Mouse (Mus musculus): Measurements from ENCODE around the gene Gtf3c4. TPM values are rescaled to one million over a fixed set of nuclear protein-coding genes. Genes with fewer than 3 reads are reported as not detected.

Gtf3c4 gene
- 17.2 and 18.2 TPM in 2 replicates for polyA plus RNA-seq (2015; fragmentation: Nextera tagmentation; extraction: Ambion mirVana)

DNA sequence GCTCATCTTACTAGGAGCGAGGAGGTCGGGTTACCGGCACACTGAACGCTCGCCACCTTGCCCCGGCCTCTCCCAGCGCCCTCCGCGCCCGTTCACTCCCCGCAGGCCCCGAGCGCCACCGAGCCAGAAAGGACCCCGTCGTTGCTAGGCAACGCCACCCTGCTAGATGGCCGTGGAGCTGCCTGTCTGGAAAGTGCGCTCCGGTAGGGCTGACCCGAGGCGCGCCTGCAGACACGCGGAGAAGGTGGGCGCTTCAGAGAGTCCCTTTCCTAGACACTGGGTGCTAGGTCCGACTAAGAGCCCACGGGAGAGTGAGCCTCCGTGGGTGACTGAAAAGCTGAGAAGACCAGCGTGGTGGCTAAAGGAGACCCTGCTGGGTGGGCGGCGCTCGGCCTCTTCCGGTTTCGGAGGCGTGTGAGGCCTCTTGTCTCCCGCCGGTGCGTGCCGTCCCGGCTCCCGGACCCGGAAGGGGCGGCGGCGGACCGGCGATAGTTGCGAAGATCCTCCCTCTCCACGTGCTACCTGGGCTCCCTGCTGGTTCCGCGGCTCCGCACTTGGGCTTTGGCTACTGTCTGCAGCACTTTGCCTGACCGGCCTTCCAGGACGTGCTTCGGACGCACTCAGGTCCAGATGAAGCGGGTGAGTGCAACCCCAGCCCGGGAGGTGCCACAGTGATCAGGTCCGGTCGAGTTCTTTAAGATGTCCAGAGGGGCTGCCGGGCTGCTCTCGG is at the start of gene Gtf3c4, which contains the start of gene Ddx31:
Gene Gtf3c4, minus strand, starts transcription at position 139 of the 730 bp plus-strand sequence.
Gene Ddx31, plus strand, starts transcription at position 185 of the 730 bp plus-strand sequence.
- ATAC-seq (ENCODE audit: insufficient number of reproducible peaks, insufficient read depth, low FRiP score, low TSS enrichment, low read depth), result peak; percentile 90
- peak within 1 kb of the TSS; percentile 98 for H3K4me3 ChIP-seq
- H3K9me3 ChIP-seq, result no peaks in the 10 kb centered on the region
- H3K4me2 ChIP-seq, result peak within 1 kb of the TSS; percentile 90
- H3K27ac ChIP-seq, result peak within 1 kb of the TSS; percentile 86
- under 1% methylated on average over 61 of the region's 63 CpGs for WGBS
- peaks cover 37% of the 10 kb centered on the region for H3K4me1 ChIP-seq
- no peaks in the 10 kb centered on the region for H3K27me3 ChIP-seq
- H3K36me3 ChIP-seq, result peaks cover 8% of the 10 kb centered on the region
- peak within 1 kb of the TSS; percentile 95 for H3K9ac ChIP-seq

DNA sequence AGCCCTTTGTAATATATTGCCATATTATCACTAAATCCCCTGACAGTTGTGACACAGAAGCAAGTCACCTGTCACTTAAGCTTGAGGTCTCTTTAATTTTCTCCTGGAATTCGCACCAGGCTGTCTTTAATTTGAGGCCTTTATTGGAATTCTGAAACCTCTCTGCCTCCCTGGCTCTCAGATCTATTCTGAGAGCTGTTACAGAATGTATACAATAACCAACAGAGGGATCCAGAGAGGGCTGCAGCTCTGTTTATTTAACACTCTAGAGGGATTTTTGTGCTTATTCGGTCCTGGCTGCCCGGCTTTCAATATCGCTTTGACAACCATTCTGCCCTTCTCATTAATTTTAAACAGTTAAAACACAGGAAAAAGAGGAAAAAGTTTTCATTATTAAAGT is 44.8 kb upstream of the Gtf3c4 start:
- no peak for ATAC-seq (ENCODE audit: insufficient number of reproducible peaks, insufficient read depth, low FRiP score, low TSS enrichment, low read depth)
- Histone ChIP-seq H3K27me3 (no peaks in the 10 kb centered on the region), H3K9ac (no peak overlapping the region), H3K4me3 (no peak overlapping the region), H3K9me3 (no peaks in the 10 kb centered on the region), H3K4me2 (no peak overlapping the region), H3K36me3 (peaks cover 69% of the 10 kb centered on the region), H3K27ac (no peak overlapping the region), H3K4me1 (no peaks in the 10 kb centered on the region)
- WGBS, result 79% methylated on average over 4 of the region's 4 CpGs

GRCm38 (mm10) chr2:28882826-28883485 is 42.8 kb upstream of the Gtf3c4 start:
- Histone ChIP-seq H3K27me3 (no peaks in the 10 kb centered on the region), H3K4me2 (no peak overlapping the region), H3K4me3 (no peak overlapping the region), H3K4me1 (no peaks in the 10 kb centered on the region), H3K9me3 (no peaks in the 10 kb centered on the region), H3K9ac (no peak overlapping the region), H3K27ac (no peak overlapping the region), H3K36me3 (peaks cover 65% of the 10 kb centered on the region)
- 77% methylated on average over 6 of the region's 6 CpGs for WGBS
- ATAC-seq (ENCODE audit: insufficient number of reproducible peaks, insufficient read depth, low FRiP score, low TSS enrichment, low read depth), result no peak

DNA sequence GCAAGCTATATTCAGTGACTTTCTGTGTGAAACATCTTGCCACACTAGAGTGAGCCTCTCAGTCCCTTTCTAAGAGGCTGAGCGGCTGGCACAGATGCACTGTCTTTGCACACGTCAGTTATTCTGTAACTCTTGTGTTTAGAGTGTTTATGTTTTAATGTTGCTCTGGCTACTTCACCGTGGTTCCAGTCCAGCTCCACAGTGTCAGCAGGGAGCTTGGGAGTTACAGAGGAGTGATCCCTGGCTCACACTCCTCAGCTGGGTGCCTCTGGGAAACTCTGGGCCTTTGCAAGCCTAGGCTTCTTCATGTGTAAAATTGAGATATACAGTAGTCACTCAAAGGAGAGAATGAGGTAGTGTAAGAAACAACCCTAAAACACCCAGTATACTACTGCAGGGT is 41.9 kb upstream of the Gtf3c4 start:
- Histone ChIP-seq H3K27me3 (no peaks in the 10 kb centered on the region), H3K36me3 (peaks cover 66% of the 10 kb centered on the region), H3K4me3 (no peak overlapping the region), H3K27ac (no peak overlapping the region), H3K9me3 (no peaks in the 10 kb centered on the region), H3K9ac (no peak overlapping the region), H3K4me1 (no peaks in the 10 kb centered on the region), H3K4me2 (no peak overlapping the region)
- no peak for ATAC-seq (ENCODE audit: insufficient number of reproducible peaks, insufficient read depth, low FRiP score, low TSS enrichment, low read depth)
- 86% methylated on average over 3 of the region's 3 CpGs for WGBS

GRCm38 (mm10) chr2:28881275-28881674 is 41.1 kb upstream of the Gtf3c4 start:
- WGBS, result 89% methylated on average over 3 of the region's 3 CpGs
- no peak for ATAC-seq (ENCODE audit: insufficient number of reproducible peaks, insufficient read depth, low FRiP score, low TSS enrichment, low read depth)
- H3K4me2 ChIP-seq, result no peak overlapping the region
- peaks cover 69% of the 10 kb centered on the region for H3K36me3 ChIP-seq
- no peak overlapping the region for H3K9ac ChIP-seq
- H3K4me3 ChIP-seq, result no peak overlapping the region
- no peak overlapping the region for H3K27ac ChIP-seq
- H3K27me3 ChIP-seq, result no peaks in the 10 kb centered on the region
- H3K4me1 ChIP-seq, result no peaks in the 10 kb centered on the region
- H3K9me3 ChIP-seq, result no peaks in the 10 kb centered on the region

DNA sequence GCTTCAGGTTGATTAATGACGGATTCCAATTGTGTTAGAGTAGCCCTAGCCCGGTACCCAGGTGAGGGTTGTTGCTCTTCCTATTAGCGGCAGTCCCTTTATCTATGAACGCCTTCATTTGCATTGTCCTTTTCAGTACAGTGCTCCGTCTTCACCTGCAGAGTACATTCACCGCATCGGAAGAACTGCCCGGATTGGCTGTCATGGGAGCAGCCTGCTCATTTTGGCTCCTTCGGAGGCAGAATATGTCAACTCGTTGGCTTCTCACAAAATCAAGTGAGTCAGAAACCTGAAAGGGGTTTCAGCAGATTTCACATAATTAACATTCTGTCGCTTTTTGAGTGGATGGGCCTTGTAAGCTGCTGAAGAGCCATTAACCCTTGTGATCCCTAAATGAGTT is 35.4 kb upstream of the Gtf3c4 start:
- H3K9ac ChIP-seq, result no peak overlapping the region
- H3K27ac ChIP-seq, result no peak overlapping the region
- 88% methylated on average over 11 of the region's 11 CpGs for WGBS
- H3K4me2 ChIP-seq, result no peak overlapping the region
- no peak overlapping the region for H3K4me3 ChIP-seq
- no peaks in the 10 kb centered on the region for H3K27me3 ChIP-seq
- no peaks in the 10 kb centered on the region for H3K4me1 ChIP-seq
- peaks cover 58% of the 10 kb centered on the region for H3K36me3 ChIP-seq
- H3K9me3 ChIP-seq, result no peaks in the 10 kb centered on the region
- ATAC-seq (ENCODE audit: insufficient number of reproducible peaks, insufficient read depth, low FRiP score, low TSS enrichment, low read depth), result no peak

- WGBS, result 80% methylated on average over 7 of the region's 7 CpGs
- Histone ChIP-seq H3K4me3 (no peak overlapping the region), H3K9me3 (no peaks in the 10 kb centered on the region), H3K4me1 (no peaks in the 10 kb centered on the region), H3K36me3 (peaks cover 67% of the 10 kb centered on the region), H3K9ac (no peak overlapping the region), H3K27ac (no peak overlapping the region), H3K27me3 (no peaks in the 10 kb centered on the region), H3K4me2 (no peak overlapping the region)
- ATAC-seq (ENCODE audit: insufficient number of reproducible peaks, insufficient read depth, low FRiP score, low TSS enrichment, low read depth), result no peak
These were observed 27.3 kb upstream of the Gtf3c4 start for GRCm38 (mm10) chr2:28867495-28867894.

DNA sequence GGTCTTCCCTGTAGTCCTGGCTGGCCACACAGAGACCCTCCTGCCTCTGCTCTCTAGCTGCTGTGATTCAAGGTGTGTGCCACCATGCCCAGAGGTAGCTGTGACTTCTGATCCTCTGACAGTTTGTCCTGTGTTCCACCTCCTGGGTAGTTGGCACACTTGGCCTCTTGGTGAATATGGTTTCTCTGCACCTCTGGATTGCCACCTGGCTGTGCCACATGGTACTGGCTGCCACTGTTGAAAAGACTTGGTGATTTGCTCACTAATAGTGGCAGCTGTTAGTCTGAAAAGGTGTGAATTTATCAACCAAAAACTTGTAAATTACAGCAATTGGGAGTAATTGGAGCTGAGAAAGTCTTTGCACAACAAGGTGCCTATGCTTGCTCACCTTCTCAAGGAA is 23.7 kb upstream of the Gtf3c4 start:
- no peak overlapping the region for H3K4me2 ChIP-seq
- peaks cover 91% of the 10 kb centered on the region for H3K36me3 ChIP-seq
- no peak overlapping the region for H3K9ac ChIP-seq
- no peak for ATAC-seq (ENCODE audit: insufficient number of reproducible peaks, insufficient read depth, low FRiP score, low TSS enrichment, low read depth)
- no peak overlapping the region for H3K27ac ChIP-seq
- no peaks in the 10 kb centered on the region for H3K27me3 ChIP-seq
- H3K4me3 ChIP-seq, result no peak overlapping the region
- H3K9me3 ChIP-seq, result no peaks in the 10 kb centered on the region
- H3K4me1 ChIP-seq, result no peaks in the 10 kb centered on the region

DNA sequence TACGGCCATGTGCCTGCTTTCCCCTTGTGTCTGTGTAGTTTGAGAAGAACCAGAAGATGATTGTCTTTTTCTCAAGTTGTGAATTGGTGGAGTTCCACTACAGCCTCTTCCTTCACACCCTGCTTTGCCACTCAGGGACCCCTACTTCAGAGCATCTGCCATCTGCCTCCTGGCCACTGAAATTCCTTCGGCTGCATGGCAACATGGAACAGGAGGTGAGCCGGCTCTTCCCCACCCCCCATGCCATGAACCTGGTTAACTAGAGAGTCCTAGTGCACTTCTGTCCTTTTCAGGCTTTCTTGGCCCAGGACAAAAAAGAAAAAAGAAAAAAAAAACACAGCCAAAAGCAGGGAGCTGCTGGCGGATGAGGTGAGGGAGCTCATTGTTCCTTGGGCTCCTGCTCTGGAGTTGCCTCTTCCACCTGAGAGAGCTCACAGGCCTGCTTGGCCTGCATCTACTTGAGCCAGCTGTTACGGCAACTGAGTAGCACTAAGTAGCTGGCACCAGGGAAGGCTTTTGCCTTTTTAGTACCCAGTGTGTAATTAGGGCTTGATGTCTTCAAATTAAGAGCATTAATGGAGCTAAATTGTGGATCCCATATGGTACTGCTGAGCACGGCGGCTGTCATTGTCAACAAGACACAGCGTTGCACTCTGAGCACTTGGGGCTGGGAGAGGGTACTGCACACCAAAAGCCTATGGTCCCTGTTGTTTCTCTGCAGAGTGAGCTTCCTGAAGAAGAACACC is 20.7 kb upstream of the Gtf3c4 start:
- no peaks in the 10 kb centered on the region for H3K9me3 ChIP-seq
- no peak overlapping the region for H3K4me2 ChIP-seq
- no peak overlapping the region for H3K4me3 ChIP-seq
- no peak overlapping the region for H3K27ac ChIP-seq
- ATAC-seq (ENCODE audit: insufficient number of reproducible peaks, insufficient read depth, low FRiP score, low TSS enrichment, low read depth), result no peak
- H3K4me1 ChIP-seq, result no peaks in the 10 kb centered on the region
- H3K27me3 ChIP-seq, result no peaks in the 10 kb centered on the region
- peaks cover 83% of the 10 kb centered on the region for H3K36me3 ChIP-seq
- H3K9ac ChIP-seq, result no peak overlapping the region
- WGBS, result 94% methylated on average over 8 of the region's 8 CpGs

GRCm38 (mm10) chr2:28859303-28859702 is 19.1 kb upstream of the Gtf3c4 start:
- Histone ChIP-seq H3K9me3 (no peaks in the 10 kb centered on the region), H3K4me3 (no peak overlapping the region), H3K36me3 (peaks cover 82% of the 10 kb centered on the region), H3K4me1 (no peaks in the 10 kb centered on the region), H3K27me3 (no peaks in the 10 kb centered on the region), H3K27ac (no peak overlapping the region), H3K4me2 (no peak overlapping the region), H3K9ac (no peak overlapping the region)
- 88% methylated on average over 4 of the region's 4 CpGs for WGBS
- ATAC-seq (ENCODE audit: insufficient number of reproducible peaks, insufficient read depth, low FRiP score, low TSS enrichment, low read depth), result no peak

DNA sequence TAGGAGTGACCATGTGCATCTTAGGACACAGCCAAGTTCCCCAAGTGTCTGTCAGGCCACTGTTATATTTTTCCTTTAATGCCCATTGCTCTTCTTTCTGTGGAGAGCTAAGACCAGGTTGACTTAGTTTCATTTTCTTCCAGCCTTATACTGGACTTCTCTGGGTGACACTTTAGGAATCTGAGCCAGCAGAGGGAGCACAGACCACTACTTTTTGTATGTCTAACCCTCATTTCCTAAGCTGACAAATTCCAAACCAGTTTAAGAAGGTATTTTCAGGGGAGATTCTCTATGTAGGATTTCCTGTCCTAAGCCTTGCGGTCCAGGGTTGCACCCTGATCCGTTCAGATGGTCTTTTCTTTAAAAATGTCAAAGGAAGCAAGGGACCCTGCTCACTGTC is 15.6 kb upstream of the Gtf3c4 start:
- ATAC-seq (ENCODE audit: insufficient number of reproducible peaks, insufficient read depth, low FRiP score, low TSS enrichment, low read depth), result no peak
- no peaks in the 10 kb centered on the region for H3K4me1 ChIP-seq
- no peaks in the 10 kb centered on the region for H3K9me3 ChIP-seq
- WGBS, result 96% methylated on average over 2 of the region's 2 CpGs
- no peaks in the 10 kb centered on the region for H3K27me3 ChIP-seq
- no peak overlapping the region for H3K9ac ChIP-seq
- H3K4me2 ChIP-seq, result no peak overlapping the region
- no peak overlapping the region for H3K4me3 ChIP-seq
- no peak overlapping the region for H3K27ac ChIP-seq
- peaks cover 59% of the 10 kb centered on the region for H3K36me3 ChIP-seq
